Mouse (Mus musculus) stomach, embryonic 15.5 days (tissue): Measurements from ENCODE around the gene Smarcad1. TPM values are rescaled to one million over a fixed set of nuclear protein-coding genes. Genes with fewer than 3 reads are reported as not detected.

Source experiments
- ATAC-seq: fragments of 200-750 bp; cut with Nextera tagmentation; 2 replicates; pipeline ENCODE4 v1.8.0; 2017; ENCODE audit warnings: low read depth, moderate number of reproducible peaks, moderate TSS enrichment; ENCODE audit not compliant: insufficient read depth, low FRiP score
- H3K27ac ChIP-seq: fragments of 300-500 bp; sonication (generic); 2 replicates; pipeline ENCODE4 v1.5.1; 2015; ENCODE audit warnings: mild to moderate bottlenecking, inconsistent platforms
- H3K27me3 ChIP-seq: fragments of 300-500 bp; sonication (generic); replicated peaks from 2 replicates; pipeline ENCODE4 v1.6.1; 2015; ENCODE audit warnings: inconsistent platforms
- H3K36me3 ChIP-seq: fragments of 300-500 bp; sonication (generic); 2 replicates; pipeline ENCODE4 v1.6.1; 2015; ENCODE audit warnings: inconsistent platforms
- H3K4me1 ChIP-seq: fragments of 300-500 bp; sonication (generic); 2 replicates; pipeline ENCODE4 v1.6.1; 2015; ENCODE audit warnings: inconsistent platforms
- H3K4me2 ChIP-seq: fragments of 300-500 bp; sonication (generic); 2 replicates; pipeline ENCODE4 v1.6.1; 2015; ENCODE audit warnings: mild to moderate bottlenecking, inconsistent platforms
- H3K4me3 ChIP-seq: fragments of 300-500 bp; sonication (generic); replicated peaks from 2 replicates; pipeline ENCODE4 v1.5.1; 2015; ENCODE audit warnings: inconsistent platforms
- H3K9ac ChIP-seq: fragments of 300-500 bp; sonication (generic); 2 replicates; pipeline ENCODE4 v1.6.1; 2015; ENCODE audit warnings: inconsistent platforms
- H3K9me3 ChIP-seq: fragments of 300-500 bp; sonication (generic); 2 replicates; pipeline ENCODE4 v1.6.1; 2016; ENCODE audit warnings: inconsistent platforms
- WGBS: fragments of 180-500 bp; shearing (Covaris S2); methylation state at CpG from one replicate; pipeline ENCODE4 v1.1.7; 2015; 5-methylcytosine and 5-hydroxymethylcytosine counted together
- polyA plus RNA-seq: library from polyadenylated mRNA; unstranded; fragments of >200 nt; fragmentation: Nextera tagmentation; extraction: Ambion mirVana; gene quantifications from 2 replicates; pipeline ENCODE4 v1.2.1, GENCODE M21; 2015

The Smarcad1 gene
- polyA plus RNA-seq, 1 experiment from 2014 or later, result 53.2 TPM

DNA sequence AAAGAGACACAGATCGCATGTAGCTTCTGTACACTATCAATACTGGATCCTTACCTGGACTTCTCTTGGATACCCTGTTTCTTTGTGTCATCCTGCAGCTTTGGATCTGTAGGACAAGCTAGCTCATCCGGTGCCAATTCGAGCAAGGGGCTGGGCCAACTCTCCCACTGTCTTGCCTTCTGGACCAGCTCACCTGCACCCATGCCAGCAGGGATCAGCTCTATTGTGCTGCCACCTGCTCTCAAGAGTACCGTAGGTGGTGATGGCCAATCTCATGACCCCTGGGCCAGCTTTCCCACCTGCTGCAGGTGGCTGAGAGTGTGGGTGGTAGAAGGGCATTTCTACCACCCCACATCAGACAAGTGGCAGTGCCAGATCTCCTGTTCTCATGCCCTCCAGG lies 114.7 kb downstream of the Smarcad1 start:
- Histone ChIP-seq H3K9me3 (no peaks in the 10 kb centered on the region), H3K27ac (no peak overlapping the region), H3K27me3 (no peaks in the 10 kb centered on the region), H3K9ac (no peak overlapping the region), H3K4me2 (no peak overlapping the region), H3K4me3 (no peak overlapping the region), H3K36me3 (no peaks in the 10 kb centered on the region), H3K4me1 (no peaks in the 10 kb centered on the region)
- no peak for ATAC-seq
- 92% methylated on average over 4 of the region's 4 CpGs for WGBS

DNA sequence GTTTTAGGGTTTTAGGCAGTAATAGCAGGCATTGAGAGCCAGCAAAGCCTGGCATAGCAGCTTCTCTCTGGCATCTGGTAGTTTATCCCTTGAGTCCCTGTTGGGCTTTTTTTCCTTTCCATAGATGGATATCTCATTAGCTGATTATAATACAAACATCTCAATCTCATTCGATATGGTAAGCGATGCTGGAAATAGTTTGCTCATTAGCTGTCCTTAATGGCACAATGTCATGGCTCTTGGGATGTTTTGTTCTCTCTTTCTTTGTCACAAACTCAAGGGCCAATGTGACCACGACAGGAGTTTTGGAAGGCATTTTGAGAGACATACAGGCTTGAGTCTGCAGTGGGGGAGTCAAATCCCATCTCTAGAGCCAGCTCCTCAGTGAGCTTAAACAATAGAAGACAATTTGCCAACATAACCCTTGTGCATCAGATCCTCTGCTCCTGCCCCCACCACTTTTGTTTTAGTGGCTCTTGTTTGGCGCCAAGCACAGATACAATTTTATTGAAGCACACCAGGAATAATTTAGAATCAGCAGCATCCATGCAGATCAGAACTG lies 117.1 kb downstream of the Smarcad1 start:
- H3K27ac ChIP-seq, result no peak overlapping the region
- H3K27me3 ChIP-seq, result no peaks in the 10 kb centered on the region
- no peaks in the 10 kb centered on the region for H3K4me1 ChIP-seq
- no peak overlapping the region for H3K4me2 ChIP-seq
- H3K9me3 ChIP-seq, result no peaks in the 10 kb centered on the region
- no peak for ATAC-seq
- no peak overlapping the region for H3K4me3 ChIP-seq
- H3K36me3 ChIP-seq, result no peaks in the 10 kb centered on the region
- WGBS, result 81% methylated on average over 4 of the region's 4 CpGs
- no peak overlapping the region for H3K9ac ChIP-seq

DNA sequence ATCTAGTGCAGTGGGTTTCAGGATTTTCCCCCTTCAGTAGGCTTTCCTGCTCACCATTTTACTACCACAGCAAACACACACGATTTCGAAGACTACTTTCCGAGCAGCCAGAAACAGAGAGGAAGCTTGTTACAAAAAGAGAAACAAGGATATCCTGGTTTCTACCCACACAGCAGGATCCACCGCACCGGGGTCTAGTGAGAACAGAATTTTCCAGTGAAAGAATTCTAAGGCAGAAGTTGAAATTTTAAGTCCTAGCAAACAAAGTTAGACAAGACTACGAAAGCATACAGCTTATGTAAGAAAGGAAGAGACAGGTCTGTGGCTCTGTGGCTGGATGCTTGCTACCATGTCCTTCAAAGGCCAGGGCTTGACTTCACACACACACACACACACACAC lies 121.8 kb downstream of the Smarcad1 start:
- WGBS, result 72% methylated on average over 6 of the region's 6 CpGs
- Histone ChIP-seq H3K27ac (no peak overlapping the region), H3K4me2 (no peak overlapping the region), H3K36me3 (no peaks in the 10 kb centered on the region), H3K9ac (no peak overlapping the region), H3K4me1 (no peaks in the 10 kb centered on the region), H3K4me3 (no peak overlapping the region), H3K9me3 (no peaks in the 10 kb centered on the region), H3K27me3 (no peaks in the 10 kb centered on the region)
- no peak for ATAC-seq

DNA sequence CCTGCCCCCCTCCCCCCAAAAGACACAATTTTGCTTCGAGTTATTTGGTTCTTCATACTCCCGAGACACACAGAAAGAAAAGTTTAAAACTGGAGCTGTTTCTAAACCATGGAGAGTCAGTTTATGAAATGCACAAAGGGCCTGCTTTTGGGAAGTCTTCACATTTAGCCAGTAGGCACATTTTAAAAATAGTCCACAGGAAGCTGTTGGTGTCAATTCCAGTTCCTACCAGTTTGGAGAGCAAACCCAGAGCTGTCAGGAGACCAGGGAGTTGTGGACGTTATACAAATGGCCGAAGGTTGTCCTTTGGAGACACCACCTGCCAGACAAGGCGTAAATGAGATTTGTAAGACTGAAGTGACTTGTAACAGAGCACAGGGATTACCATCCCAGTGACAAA lies 122.6 kb downstream of the Smarcad1 start:
- 45% methylated on average over 5 of the region's 5 CpGs for WGBS
- H3K4me2 ChIP-seq, result no peak overlapping the region

More for the DNA sequence above, 122.6 kb downstream of the Smarcad1 start:
- no peaks in the 10 kb centered on the region for H3K4me1 ChIP-seq
- ATAC-seq, result no peak
- no peak overlapping the region for H3K4me3 ChIP-seq
- H3K27ac ChIP-seq, result no peak overlapping the region
- H3K36me3 ChIP-seq, result no peaks in the 10 kb centered on the region
- H3K27me3 ChIP-seq, result no peaks in the 10 kb centered on the region
- no peak overlapping the region for H3K9ac ChIP-seq
- H3K9me3 ChIP-seq, result no peaks in the 10 kb centered on the region

Other genes with a start within 250 kb of the Smarcad1 start
- 7.1 and 7.2 TPM in 2 replicates for gene Hpgds, start 102.3 kb downstream of the Smarcad1 start, polyA plus RNA-seq